Mouse (Mus musculus): ENCODE data around the gene Pdgfb. TPM values are rescaled to one million over a fixed set of nuclear protein-coding genes. Genes with fewer than 3 reads are reported as not detected.

Gene Pdgfb
- polyA plus RNA-seq, 1 experiment from 2014 or later = 2.5 TPM

DNA sequence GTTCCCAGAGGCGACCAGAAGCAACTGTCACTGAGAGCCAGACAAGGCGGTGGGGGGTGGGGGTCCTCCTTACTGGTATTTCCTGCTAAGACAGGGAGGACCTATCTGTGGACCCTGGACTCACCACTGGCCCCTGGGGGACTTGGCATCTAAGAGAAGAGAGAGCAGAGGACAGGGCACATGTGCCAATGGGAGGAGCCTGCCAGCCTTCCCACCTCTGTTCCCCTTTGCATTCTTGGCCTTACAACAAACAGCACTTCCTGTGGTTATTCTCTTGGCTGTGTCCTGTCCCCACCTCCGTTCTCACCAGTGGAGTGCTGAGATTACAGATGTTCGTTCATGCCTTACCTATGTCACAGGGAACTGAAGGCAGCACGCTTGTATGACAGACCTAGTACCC is 14.1 kb upstream of the Pdgfb start:
- no peak for ATAC-seq (ENCODE audit: low FRiP score)
- H3K4me1 ChIP-seq = peaks cover 18% of the 10 kb centered on the region
- 87% methylated on average over 5 of the region's 5 CpGs for WGBS
- H3K4me2 ChIP-seq (replicated peaks) = no peak overlapping the region
- H3K36me3 ChIP-seq = no peaks in the 10 kb centered on the region
- no peaks in the 10 kb centered on the region for H3K9me3 ChIP-seq (replicated peaks)
- no peak overlapping the region for H3K9ac ChIP-seq
- H3K4me3 ChIP-seq = no peak overlapping the region
- no peak overlapping the region for H3K27ac ChIP-seq
- no peaks in the 10 kb centered on the region for H3K27me3 ChIP-seq

DNA sequence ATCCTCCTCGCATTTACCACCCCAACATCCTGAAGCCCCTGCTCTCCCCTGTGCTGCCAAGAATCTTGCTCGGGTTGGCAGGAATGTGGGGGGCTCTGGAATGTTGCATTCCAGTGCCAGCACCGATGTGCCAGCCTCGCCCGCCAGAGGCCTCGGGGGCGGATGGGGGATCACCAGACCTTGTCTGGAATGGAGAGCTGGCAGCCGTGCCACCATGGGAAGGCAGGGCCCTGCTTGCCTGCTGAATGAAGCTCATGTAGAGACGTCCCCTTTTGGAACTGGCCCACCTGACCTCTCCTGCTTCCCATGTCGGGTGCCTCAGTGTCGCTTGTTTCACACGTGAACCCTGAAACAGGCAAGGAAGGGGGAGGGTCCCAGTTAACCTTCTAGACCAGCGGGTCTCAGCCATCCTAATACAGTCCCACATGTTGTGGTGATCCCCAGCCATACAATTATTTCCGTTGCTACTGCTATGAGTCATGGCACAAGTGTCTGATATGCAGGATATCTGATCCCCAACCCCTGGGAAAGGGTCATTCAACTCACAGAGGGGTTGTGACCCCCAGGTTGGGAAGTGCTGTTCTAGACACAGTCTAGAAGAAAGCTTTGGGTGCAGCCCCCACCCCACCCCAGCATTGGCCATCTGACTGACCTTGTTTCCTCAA is 12.0 kb upstream of the Pdgfb start:
- Histone ChIP-seq H3K4me3 (no peak overlapping the region), H3K27me3 (0 out of 2 replicates have a peak, but pooled peaks cover 5% of the 10 kb centered on the region), H3K9me3 (replicated peaks) (no peaks in the 10 kb centered on the region), H3K4me1 (peaks cover 18% of the 10 kb centered on the region), H3K9ac (no peak overlapping the region), H3K4me2 (replicated peaks) (no peak overlapping the region), H3K36me3 (no peaks in the 10 kb centered on the region), H3K27ac (no peak overlapping the region)
- no peak for ATAC-seq (ENCODE audit: low FRiP score)
- 84% methylated on average over 14 of the region's 14 CpGs for WGBS

DNA sequence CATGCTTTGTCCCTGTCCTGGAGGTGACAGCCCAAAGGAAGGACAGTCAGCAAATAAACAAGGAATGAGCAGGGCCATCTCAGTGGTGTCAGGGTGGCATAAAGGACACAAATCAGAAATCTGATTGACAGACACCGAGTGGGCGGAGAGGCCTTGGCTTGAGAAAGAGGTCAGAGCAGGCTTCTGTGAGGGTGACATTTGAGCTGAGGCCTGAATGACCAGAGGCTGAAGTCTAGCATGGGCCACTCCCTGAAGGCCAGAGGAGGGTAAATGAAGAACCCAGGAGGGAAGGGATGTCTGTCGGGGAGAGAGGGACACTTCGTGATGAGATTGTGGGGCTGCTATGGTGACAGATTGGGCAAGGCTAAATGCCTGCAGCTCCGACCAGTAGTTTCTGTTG is 11.3 kb upstream of the Pdgfb start:
- no peak overlapping the region for H3K4me3 ChIP-seq
- no peaks in the 10 kb centered on the region for H3K9me3 ChIP-seq (replicated peaks)
- H3K4me1 ChIP-seq = peaks cover 18% of the 10 kb centered on the region
- no peak for ATAC-seq (ENCODE audit: low FRiP score)
- H3K9ac ChIP-seq = no peak overlapping the region
- 0 out of 2 replicates have a peak, but pooled peaks cover 6% of the 10 kb centered on the region for H3K27me3 ChIP-seq
- no peak overlapping the region for H3K27ac ChIP-seq
- 79% methylated on average over 5 of the region's 5 CpGs for WGBS
- no peak overlapping the region for H3K4me2 ChIP-seq (replicated peaks)
- H3K36me3 ChIP-seq = no peaks in the 10 kb centered on the region

GRCm38 (mm10) chr15:80025615-80026014 is 10.8 kb upstream of the Pdgfb start:
- H3K27me3 ChIP-seq = peaks cover 8% of the 10 kb centered on the region; the same call in 1 of the 2 replicates
- no peak for ATAC-seq (ENCODE audit: low FRiP score)
- no peak overlapping the region for H3K4me2 ChIP-seq (replicated peaks)
- no peak overlapping the region for H3K4me3 ChIP-seq
- no peak overlapping the region for H3K27ac ChIP-seq
- 58% methylated on average over 7 of the region's 7 CpGs for WGBS
- no peaks in the 10 kb centered on the region for H3K9me3 ChIP-seq (replicated peaks)
- no peak overlapping the region for H3K9ac ChIP-seq
- peaks cover 18% of the 10 kb centered on the region for H3K4me1 ChIP-seq
- no peaks in the 10 kb centered on the region for H3K36me3 ChIP-seq

DNA sequence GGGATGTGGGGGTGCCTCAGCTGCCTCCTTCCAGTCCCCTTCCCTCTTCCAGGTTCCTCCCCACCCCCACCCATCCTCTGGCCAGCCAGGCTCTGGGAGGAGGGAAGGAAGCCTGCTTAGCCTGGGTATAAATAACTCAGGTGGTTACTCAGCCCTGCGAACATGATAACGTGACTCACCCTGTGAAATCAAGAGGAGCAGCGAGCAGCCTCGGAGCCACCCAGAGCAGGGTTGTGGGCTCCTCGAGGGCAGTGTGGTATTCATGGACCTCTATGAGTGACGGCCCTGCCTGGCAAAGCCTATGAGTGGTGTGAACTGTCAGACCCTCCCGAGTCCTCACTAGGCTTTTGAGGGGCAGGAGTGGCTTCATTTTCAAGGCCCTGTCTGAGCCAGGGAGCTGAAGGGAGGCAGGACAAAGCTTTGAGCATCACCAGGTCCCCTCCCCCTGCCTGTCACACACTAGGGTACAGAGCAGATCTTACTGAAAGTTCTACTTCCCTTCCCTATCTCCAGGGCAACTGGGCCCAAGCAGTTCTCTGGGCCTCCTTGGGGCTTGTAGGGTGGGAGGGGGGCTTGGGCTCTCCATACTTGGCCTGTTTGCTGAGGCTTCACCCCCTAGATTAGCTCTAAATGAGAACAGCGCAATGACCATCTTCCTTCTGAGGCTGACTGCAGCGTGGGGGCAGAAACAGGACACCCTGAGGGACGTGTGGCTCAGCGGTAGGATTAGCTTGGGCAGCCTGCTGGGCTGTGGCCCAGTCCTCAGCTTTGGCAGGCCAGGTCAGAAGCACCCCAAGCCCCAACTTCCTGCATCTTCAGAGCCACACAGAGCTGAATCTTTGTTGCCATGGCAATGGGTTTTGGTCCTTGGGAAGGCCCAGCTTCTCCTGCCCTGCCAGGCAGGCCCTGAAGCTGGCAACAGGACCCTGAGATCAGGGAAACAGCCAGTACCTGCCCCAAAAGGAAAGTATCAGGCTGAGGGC is 9.8 kb upstream of the Pdgfb start:
- Histone ChIP-seq H3K4me2 (replicated peaks) (no peak overlapping the region), H3K27ac (no peak overlapping the region), H3K4me3 (no peak overlapping the region), H3K9me3 (replicated peaks) (no peaks in the 10 kb centered on the region), H3K27me3 (peaks cover 11% of the 10 kb centered on the region; the same call in 1 of the 2 replicates), H3K4me1 (peaks cover 18% of the 10 kb centered on the region), H3K9ac (0 out of 2 replicates have a peak overlapping the region, but pooled peaks have one; percentile 13), H3K36me3 (no peaks in the 10 kb centered on the region)
- ATAC-seq (ENCODE audit: low FRiP score) = no peak
- WGBS = 43% methylated on average over 11 of the region's 11 CpGs

- Histone ChIP-seq H3K4me1 (peaks cover 12% of the 10 kb centered on the region), H3K9me3 (replicated peaks) (no peaks in the 10 kb centered on the region), H3K27me3 (peaks cover 30% of the 10 kb centered on the region), H3K36me3 (no peaks in the 10 kb centered on the region), H3K27ac (no peak overlapping the region), H3K4me2 (replicated peaks) (no peak overlapping the region), H3K9ac (no peak overlapping the region), H3K4me3 (no peak overlapping the region)
- 67% methylated on average over 4 of the region's 4 CpGs for WGBS
- no peak for ATAC-seq (ENCODE audit: low FRiP score)
These were observed 5.7 kb upstream of the Pdgfb start for GRCm38 (mm10) chr15:80020516-80020915.

DNA sequence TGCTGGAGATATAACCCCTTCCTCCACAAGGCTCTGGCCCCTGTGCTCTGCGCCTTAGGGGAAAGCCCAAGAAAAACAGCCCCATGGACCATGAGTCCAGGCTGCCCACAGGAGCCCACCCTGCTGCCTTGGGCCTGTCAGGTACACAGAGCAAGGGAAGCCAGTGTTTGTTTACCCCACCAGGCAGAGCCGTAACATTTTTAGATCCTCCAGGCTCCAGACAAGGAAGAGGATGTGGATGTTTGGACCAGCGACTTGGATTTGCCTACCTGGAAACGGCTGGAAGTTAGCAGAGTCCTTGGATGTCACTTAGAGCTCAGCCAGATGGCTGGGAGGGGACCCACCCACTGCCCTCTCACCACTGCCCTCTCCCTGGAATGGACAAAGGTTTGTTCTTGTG is 4.8 kb upstream of the Pdgfb start:
- WGBS = 55% methylated on average over 4 of the region's 4 CpGs
- no peak for ATAC-seq (ENCODE audit: low FRiP score)
- Histone ChIP-seq H3K27me3 (peaks cover 39% of the 10 kb centered on the region), H3K9me3 (replicated peaks) (no peaks in the 10 kb centered on the region), H3K9ac (no peak overlapping the region), H3K36me3 (no peaks in the 10 kb centered on the region), H3K4me1 (peaks cover 7% of the 10 kb centered on the region), H3K4me3 (no peak overlapping the region), H3K27ac (no peak overlapping the region), H3K4me2 (replicated peaks) (no peak overlapping the region)

GRCm38 (mm10) chr15:80019220-80019619 is 4.4 kb upstream of the Pdgfb start:
- Histone ChIP-seq H3K36me3 (no peaks in the 10 kb centered on the region), H3K27ac (no peak overlapping the region), H3K9ac (no peak overlapping the region), H3K27me3 (peaks cover 43% of the 10 kb centered on the region), H3K9me3 (replicated peaks) (no peaks in the 10 kb centered on the region), H3K4me2 (replicated peaks) (no peak overlapping the region), H3K4me1 (peaks cover 8% of the 10 kb centered on the region), H3K4me3 (no peak overlapping the region)
- no peak for ATAC-seq (ENCODE audit: low FRiP score)
- 77% methylated on average over 7 of the region's 7 CpGs for WGBS

GRCm38 (mm10) chr15:80016563-80017301 is 2.0 kb upstream of the Pdgfb start:
- Histone ChIP-seq H3K27ac (no peak overlapping the region), H3K4me3 (no peak overlapping the region), H3K36me3 (no peaks in the 10 kb centered on the region), H3K9ac (no peak overlapping the region), H3K4me2 (replicated peaks) (no peak overlapping the region), H3K9me3 (replicated peaks) (no peaks in the 10 kb centered on the region), H3K27me3 (peaks cover 62% of the 10 kb centered on the region), H3K4me1 (peaks cover 31% of the 10 kb centered on the region)
- WGBS = 88% methylated on average over 9 of the region's 9 CpGs
- ATAC-seq (ENCODE audit: low FRiP score) = no peak

- peaks cover 31% of the 10 kb centered on the region for H3K4me1 ChIP-seq
- H3K9me3 ChIP-seq (replicated peaks) = no peaks in the 10 kb centered on the region
- H3K4me2 ChIP-seq (replicated peaks) = no peak overlapping the region
- no peaks in the 10 kb centered on the region for H3K36me3 ChIP-seq
- WGBS = 59% methylated on average over 7 of the region's 7 CpGs
- ATAC-seq (ENCODE audit: low FRiP score) = no peak
- H3K4me3 ChIP-seq = no peak overlapping the region
- H3K27ac ChIP-seq = no peak overlapping the region
- no peak overlapping the region for H3K9ac ChIP-seq
- H3K27me3 ChIP-seq = peaks cover 71% of the 10 kb centered on the region
These were observed 605 bp upstream of the Pdgfb start for GRCm38 (mm10) chr15:80015211-80015952.

DNA sequence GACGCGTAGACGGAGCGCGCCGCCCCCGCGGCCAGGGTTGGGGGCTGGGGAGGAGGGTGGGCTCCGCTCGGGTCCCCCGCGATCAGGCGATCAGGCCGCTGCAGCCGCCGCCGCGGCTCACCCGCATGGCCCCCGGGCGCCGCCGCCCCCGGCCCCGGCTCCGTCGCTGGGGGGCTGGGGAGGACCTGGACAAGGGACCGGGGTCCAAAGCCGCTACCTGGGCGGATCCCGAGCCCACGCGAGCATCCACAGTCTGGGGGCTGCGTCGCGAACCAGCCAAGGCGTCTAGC is 801 bp downstream of the Pdgfb start:
- ATAC-seq (ENCODE audit: low FRiP score) = no peak
- H3K4me2 ChIP-seq (replicated peaks) = peak overlapping the region; percentile 89
- peaks cover 77% of the 10 kb centered on the region for H3K27me3 ChIP-seq
- H3K36me3 ChIP-seq = no peaks in the 10 kb centered on the region
- peak overlapping the region; percentile 74 for H3K9ac ChIP-seq
- H3K27ac ChIP-seq = no peak overlapping the region
- no peaks in the 10 kb centered on the region for H3K9me3 ChIP-seq (replicated peaks)
- peak overlapping the region; percentile 51 for H3K4me3 ChIP-seq
- under 1% methylated on average over 27 of the region's 37 CpGs for WGBS
- H3K4me1 ChIP-seq = peaks cover 31% of the 10 kb centered on the region
